9 mouse cellular contexts compared by ENCODE assay signal in genomic region chr2:172329179-172329578, GRCm38 (mm10). TPM values are rescaled to one million over a fixed set of nuclear protein-coding genes. Genes with fewer than 3 reads are reported as not detected.
A peak's percentile ranks its signal among the peaks of the same experiment; 100 is the strongest.
DNase-seq lines count a peak whose midpoint lies in the region; TF ChIP-seq lines count a peak whose summit lies in the region.
"Had no signal": no experiment of that assay in that cellular context is flagged by ENCODE, and none has a peak within 500 bp of the region (broad histone marks: within the 10 kb centered on the region; RNA-seq: fewer than 3 reads in every experiment).

No protein-coding gene starts in this region.

- no peaks in the 10 kb centered on the region for H3K36me3 ChIP-seq in heart, embryonic 10.5 days
- no peaks in the 10 kb centered on the region for H3K36me3 ChIP-seq in ES-E14 (ENCODE audit: control insufficient read depth, insufficient read depth, low read length, poor library complexity, severe bottlenecking)
- no peaks in the 10 kb centered on the region for H3K36me3 ChIP-seq in small intestine, adult 2 months (ENCODE audit: control insufficient read depth, insufficient read depth, low read length)
- H3K36me3 ChIP-seq: limb, embryonic 15.5 days had no signal

- peak; percentile 89 for DNase-seq in heart, embryonic 10.5 days (ENCODE audit: low spot score)
- no peak for DNase-seq in heart, adult 9 months (ENCODE audit: low spot score in 2 of 2)
- peak; percentile 58 for DNase-seq in ES-E14 (ENCODE audit: low read depth, low spot score)
- peak; percentile 17 for DNase-seq in cerebellum, adult 9-11 months
- peak; percentile 50 to 90 for DNase-seq in frontal cortex, adult 2 months (ENCODE audit: extremely low spot score in 1 of 2, low spot score in 1 of 2)
- DNase-seq in layer of hippocampus, postnatal 25 days (ENCODE audit: extremely low spot score in 1 of 2, low spot score in 1 of 2): peak; percentile 64 to 81
- peak; percentile 76 for DNase-seq in mesoderm, embryonic 11.5 days (ENCODE audit: low read depth, low spot score)

- H3K27ac ChIP-seq in heart, embryonic 10.5 days: no peak overlapping the region
- H3K27ac ChIP-seq in ES-E14 (ENCODE audit: insufficient read depth, low read depth, low read length, poor library complexity, severe bottlenecking): no peak overlapping the region
- no peak overlapping the region for H3K27ac ChIP-seq in small intestine, adult 2 months (ENCODE audit: insufficient read depth, low read depth, low read length)
- H3K27ac ChIP-seq: limb, embryonic 15.5 days had no signal

- H3K4me1 ChIP-seq in heart, embryonic 10.5 days: peaks cover 4% of the 10 kb centered on the region; the same call in 1 of the 2 replicates
- H3K4me1 ChIP-seq in ES-E14 (ENCODE audit: control insufficient read depth in 2 of 2, insufficient read depth in 2 of 2, low read length in 2 of 2, poor library complexity in 1 of 2): no peaks in the 10 kb centered on the region
- no peaks in the 10 kb centered on the region for H3K4me1 ChIP-seq in small intestine, adult 2 months (ENCODE audit: control insufficient read depth, insufficient read depth, insufficient read length, low read length)
- H3K4me1 ChIP-seq: limb, embryonic 15.5 days had no signal

- TF ChIP-seq CTCF in small intestine, adult 2 months (IDR thresholded peaks at IDR 0.05; ENCODE audit: extremely low read depth, insufficient read length, insufficient replicate concordance, low read depth, low read length): peak; percentile 42; the same call in 1 of the 2 replicates

- TF ChIP-seq POLR2A in small intestine, adult 2 months (IDR thresholded peaks at IDR 0.05; ENCODE audit: low read depth, low read length): no peak

- in situ Hi-C loops in ES-E14 (cut with MboI; ENCODE audit: low sequenced_read_pairs in 2 of 2, unreplicated experiment in 2 of 2): no loop called here

- no peaks in the 10 kb centered on the region for H3K9me3 ChIP-seq in heart, embryonic 10.5 days
- no peaks in the 10 kb centered on the region for H3K9me3 ChIP-seq in ES-E14 (ENCODE audit: control insufficient read depth, insufficient read depth, low read depth, low read length)
- H3K9me3 ChIP-seq: limb, embryonic 15.5 days had no signal

- 4% methylated on average over 13 of the region's 13 CpGs for WGBS in heart, embryonic 10.5 days
- WGBS in small intestine, adult 2 months: 9% methylated on average over 13 of the region's 13 CpGs

- H3K27me3 ChIP-seq in heart, embryonic 10.5 days (ENCODE audit: insufficient read depth, poor library complexity, severe bottlenecking): peaks cover 32% of the 10 kb centered on the region
- H3K27me3 ChIP-seq in small intestine, adult 2 months (ENCODE audit: control insufficient read depth, insufficient read depth, low read length): no peaks in the 10 kb centered on the region

- 0 out of 2 replicates have a peak overlapping the region, but pooled peaks have one; percentile 19 for H3K4me3 ChIP-seq in heart, embryonic 10.5 days
- H3K4me3 ChIP-seq in ES-E14 (ENCODE audit: insufficient read depth in 1 of 2, low read depth in 1 of 2, low read length in 2 of 2, poor library complexity in 1 of 2, severe bottlenecking in 1 of 2): no peak overlapping the region
- H3K4me3 ChIP-seq in small intestine, adult 2 months (ENCODE audit: low read depth, low read length): no peak overlapping the region
- H3K4me3 ChIP-seq: limb, embryonic 15.5 days had no signal

- no peak overlapping the region for H3K9ac ChIP-seq in ES-E14 (ENCODE audit: insufficient read depth, low read depth, low read length, poor library complexity, severe bottlenecking)
- H3K9ac ChIP-seq: limb, embryonic 15.5 days had no signal

TF ChIP-seq in ES-E14, 5 proteins besides CTCF, POLR2A, EP300 and RAD21:
- no peak for TF ChIP-seq MAFK (IDR thresholded peaks at IDR 0.05; ENCODE audit: insufficient read depth, low read depth, low read length)
- no peak for TF ChIP-seq CHD2 (IDR thresholded peaks at IDR 0.05; ENCODE audit: low read depth, low read length)
- peak; percentile 89 for TF ChIP-seq ZC3H11A (IDR thresholded peaks at IDR 0.05; ENCODE audit: borderline replicate concordance, low read depth, low read length)
TF ChIP-seq in ES-E14: peak in this region for 1.

RNA-seq across cellular contexts. Expression of gene Fam210b, which starts 16.2 kb away (rescaled TPM):
- polyA plus RNA-seq in heart, embryonic 10.5 days (2016; fragmentation: Nextera tagmentation; extraction: Ambion mirVana): 23.3 and 24.9 TPM in 2 replicates
- total RNA-seq in ES-E14 (2012; rRNA removed): 1.6 and 2.0 TPM in 2 replicates
- polyA plus RNA-seq in frontal cortex, adult 2 months (2012; rRNA removed): 17.5 and 18.5 TPM in 2 replicates
- 10 to 100 TPM; 25.9 to 27.7 TPM for total RNA-seq in layer of hippocampus, postnatal 25 days (2021)
- polyA plus RNA-seq in small intestine, adult 2 months (2012; rRNA removed): 16.8 and 22.7 TPM in 2 replicates

RNA-seq across cellular contexts. Expression of gene Aurka, which starts 41.2 kb away (rescaled TPM):
- 138 and 163 TPM in 2 replicates for polyA plus RNA-seq in heart, embryonic 10.5 days (2016; fragmentation: Nextera tagmentation; extraction: Ambion mirVana)
- 98.6 and 104 TPM in 2 replicates for total RNA-seq in ES-E14 (2012; rRNA removed)
- polyA plus RNA-seq in frontal cortex, adult 2 months (2012; rRNA removed): 1.5 and 1.8 TPM in 2 replicates
- total RNA-seq in layer of hippocampus, postnatal 25 days (2021): 1 to 10 TPM; 1.9 to 2.2 TPM
- 4.4 and 9.9 TPM in 2 replicates for polyA plus RNA-seq in small intestine, adult 2 months (2012; rRNA removed)

RNA-seq across cellular contexts. Expression of gene Cstf1, which starts 41.3 kb away (rescaled TPM):
- polyA plus RNA-seq in heart, embryonic 10.5 days (2016; fragmentation: Nextera tagmentation; extraction: Ambion mirVana): 44.1 and 48.3 TPM in 2 replicates
- 67.2 and 68.5 TPM in 2 replicates for total RNA-seq in ES-E14 (2012; rRNA removed)
- 24.7 and 26.9 TPM in 2 replicates for polyA plus RNA-seq in frontal cortex, adult 2 months (2012; rRNA removed)
- 10 to 100 TPM; 22.8 to 25.9 TPM for total RNA-seq in layer of hippocampus, postnatal 25 days (2021)
- 12.2 and 20.9 TPM in 2 replicates for polyA plus RNA-seq in small intestine, adult 2 months (2012; rRNA removed)

Comparison
In these comparisons a context has a peak if more than half of its experiments do, and no peak if none do; other contexts are left out.
1. DNase-seq: peak in heart, embryonic 10.5 days (single experiment), ES-E14 (single experiment), cerebellum, adult 9-11 months (single experiment), frontal cortex, adult 2 months (2 of 2), layer of hippocampus, postnatal 25 days (2 of 2) and mesoderm, embryonic 11.5 days (single experiment); none in heart, adult 9 months (0 of 2).
2. RNA of gene Aurka, which starts 41.2 kb away (polyA plus RNA-seq): 138 to 163 TPM in heart, embryonic 10.5 days; 4.4 to 9.9 TPM in small intestine, adult 2 months and 1.5 to 1.8 TPM in frontal cortex, adult 2 months; every median in the first group is over 10 times any median in the second.